Mouse (Mus musculus) cerebellum, adult 9-10 months (tissue): ENCODE results near the gene Fam173a.
"Not testable (repeated sequence)": the region's sequence is repeated elsewhere in the genome, so short reads cannot be mapped to it uniquely, and the experiment has no call there.

Source experiments
- DNase-seq: peaks from one replicate; pipeline ENCODE4 v3.0.0; 2022

Fam173a gene

GRCm38 (mm10) chr17:25828223-25828594 is 35.5 kb upstream of the Fam173a start:
- DNase-seq: no peak

- no peak for DNase-seq
Observed at GRCm38 (mm10) chr17:25827546-25828222, 35.0 kb upstream of the Fam173a start.

DNA sequence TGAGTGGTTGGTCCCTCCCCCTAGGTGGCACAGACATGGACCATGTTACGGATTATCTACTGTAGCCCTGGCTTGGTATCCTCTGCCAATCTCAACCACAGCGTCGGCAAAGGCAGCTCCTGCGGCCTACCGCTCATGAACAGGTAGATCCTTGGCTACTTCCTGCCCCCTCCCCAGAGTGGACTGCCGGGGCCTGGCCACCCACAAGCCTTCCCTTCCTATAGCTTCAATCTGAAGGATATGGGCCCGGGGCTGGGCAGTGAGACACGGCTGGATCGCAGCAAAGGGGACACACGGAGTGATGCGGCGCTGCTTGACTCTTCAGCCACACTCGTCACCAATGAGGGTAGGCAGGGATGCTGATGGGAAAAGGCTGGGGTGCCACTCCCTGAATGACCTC is 34.3 kb upstream of the Fam173a start:
- no peak for DNase-seq

DNA sequence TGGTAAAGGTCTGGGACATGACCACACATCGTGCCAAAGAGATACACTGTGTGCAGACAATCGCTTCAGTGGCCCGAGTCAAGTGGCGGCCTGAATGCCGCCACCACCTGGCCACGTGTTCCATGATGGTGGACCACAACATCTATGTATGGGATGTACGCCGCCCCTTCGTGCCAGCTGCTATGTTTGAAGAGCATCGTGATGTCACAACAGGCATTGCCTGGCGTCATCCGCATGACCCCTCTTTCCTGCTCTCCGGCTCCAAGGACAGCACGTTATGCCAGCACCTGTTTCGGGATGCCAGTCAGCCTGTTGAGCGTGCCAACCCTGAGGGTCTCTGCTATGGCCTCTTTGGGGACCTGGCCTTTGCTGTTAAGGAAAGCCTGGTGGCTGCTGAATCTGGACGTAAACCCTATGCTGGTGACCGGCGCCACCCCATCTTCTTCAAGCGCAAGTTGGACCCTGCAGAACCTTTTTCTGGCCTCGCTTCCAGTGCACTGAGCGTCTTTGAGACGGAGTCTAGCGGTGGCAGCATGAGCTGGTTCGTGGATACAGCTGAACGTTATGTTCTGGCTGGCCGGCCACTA is 33.4 kb upstream of the Fam173a start:
- no peak for DNase-seq

DNA sequence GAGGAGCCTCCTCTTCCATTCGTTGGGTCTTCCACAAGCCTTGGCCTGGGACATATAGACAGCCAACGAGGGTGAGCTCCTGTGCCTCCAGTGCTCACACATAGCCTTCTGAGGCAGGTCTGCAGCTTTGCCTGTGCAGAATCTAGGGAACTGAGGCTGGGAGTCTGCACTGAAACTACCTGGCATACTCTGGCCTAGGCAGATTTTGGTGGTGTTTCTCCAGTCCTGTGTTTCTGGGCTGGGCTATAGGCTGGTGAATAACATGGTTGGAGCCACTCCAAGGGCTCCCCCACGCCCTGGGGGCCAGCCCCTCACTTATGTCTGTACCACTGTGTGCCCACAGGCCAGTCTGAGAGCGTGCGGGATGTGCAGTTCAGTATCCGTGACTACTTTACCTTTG is 32.6 kb upstream of the Fam173a start:
- no peak for DNase-seq

DNA sequence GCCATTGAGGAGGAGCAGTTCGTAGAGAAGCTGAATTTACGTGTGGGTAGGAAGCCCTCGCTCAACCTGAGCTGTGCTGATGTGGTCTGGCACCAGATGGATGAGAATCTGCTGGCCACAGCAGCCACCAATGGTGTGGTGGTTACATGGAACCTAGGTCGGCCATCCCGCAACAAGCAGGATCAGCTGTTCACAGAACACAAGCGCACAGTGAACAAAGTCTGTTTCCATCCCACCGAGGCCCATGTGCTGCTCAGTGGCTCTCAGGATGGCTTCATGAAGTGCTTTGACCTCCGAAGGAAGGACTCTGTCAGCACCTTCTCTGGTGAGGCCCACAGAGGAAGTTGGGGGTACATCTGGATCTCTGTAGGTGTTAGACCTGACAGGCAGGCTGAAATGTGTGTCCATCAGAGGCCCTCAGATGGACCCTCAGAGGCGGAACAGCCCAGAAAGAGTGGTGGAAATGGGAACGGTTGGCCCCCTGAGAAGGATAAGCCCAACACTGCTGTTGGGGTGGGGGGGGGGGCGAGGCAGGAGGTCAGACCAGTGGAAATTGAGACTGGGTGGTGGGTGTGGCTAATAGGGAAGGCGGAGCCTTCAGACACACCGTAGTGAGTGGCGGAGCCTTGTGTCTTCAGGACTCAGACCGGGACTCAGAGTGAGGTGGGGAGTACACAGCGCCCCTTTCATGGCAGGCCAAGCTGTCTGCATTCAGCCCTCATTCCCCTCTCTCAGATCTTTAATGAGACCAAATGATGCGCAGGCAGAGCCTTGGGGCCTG is 31.9 kb upstream of the Fam173a start:
- DNase-seq: no peak

- peak; percentile 88 for DNase-seq
Observed at GRCm38 (mm10) chr17:25823452-25823851, 30.8 kb upstream of the Fam173a start, which contains the start of gene Wdr24. Gene Wdr24, plus strand, starts transcription at chr17:25823627.

DNA sequence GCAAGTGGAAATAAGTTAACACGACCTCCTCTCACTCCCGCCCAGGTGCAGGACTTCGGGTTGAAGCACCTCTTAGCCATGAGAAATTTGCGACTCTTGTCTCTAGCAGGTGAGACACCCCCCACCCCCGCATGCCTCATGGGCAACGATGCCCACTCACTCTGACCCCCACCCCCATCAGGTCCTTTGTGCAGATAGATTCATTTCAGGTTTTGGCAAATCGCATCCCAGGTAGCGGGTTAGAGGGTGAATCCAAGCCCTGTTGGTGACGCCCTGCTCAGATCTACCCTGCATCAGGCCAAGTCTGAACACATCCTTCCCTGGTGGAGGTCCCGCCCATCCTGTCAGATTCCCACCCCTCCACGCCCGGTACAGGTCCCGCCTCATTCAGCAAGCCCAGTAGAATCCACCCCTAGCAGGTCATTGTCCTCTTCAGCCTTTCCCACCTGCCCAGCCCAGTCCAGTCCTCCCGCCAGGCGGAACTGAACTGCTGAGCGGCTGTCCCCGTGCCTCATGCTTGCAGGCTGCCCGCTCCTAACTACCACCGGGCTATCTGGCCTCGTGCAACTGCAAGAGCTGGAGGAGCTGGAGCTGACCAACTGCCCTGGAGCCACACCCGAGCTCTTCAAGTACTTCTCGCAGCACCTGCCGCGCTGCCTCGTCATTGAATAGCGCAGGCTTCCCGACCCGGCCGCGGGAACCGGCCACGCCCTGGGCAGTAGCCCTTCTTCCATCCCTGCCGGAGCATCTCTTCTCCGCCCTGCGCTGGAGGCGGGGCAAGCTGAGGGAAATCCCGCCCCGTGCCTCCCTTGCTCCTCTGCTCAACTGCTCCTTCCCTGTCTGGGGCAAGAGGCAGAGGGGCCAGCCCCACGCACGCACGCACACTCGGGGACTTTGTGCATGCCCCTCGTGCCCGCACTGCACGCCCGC is 26.4 kb upstream of the Fam173a start:
- no peak for DNase-seq

DNA sequence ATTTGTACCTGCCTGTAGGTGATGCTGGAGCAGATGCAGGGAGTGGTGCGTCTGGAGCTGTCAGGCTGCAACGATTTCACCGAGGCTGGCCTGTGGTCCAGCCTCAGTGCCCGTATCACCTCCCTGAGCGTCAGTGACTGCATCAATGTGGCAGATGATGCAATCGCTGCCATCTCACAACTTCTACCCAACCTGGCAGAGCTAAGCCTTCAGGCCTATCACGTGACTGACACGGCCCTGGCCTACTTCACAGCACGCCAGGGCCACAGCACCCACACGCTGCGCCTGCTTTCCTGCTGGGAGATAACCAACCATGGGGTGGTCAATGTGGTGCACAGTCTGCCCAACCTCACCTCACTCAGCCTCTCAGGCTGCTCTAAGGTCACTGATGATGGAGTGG is 25.0 kb upstream of the Fam173a start:
- DNase-seq: no peak

DNA sequence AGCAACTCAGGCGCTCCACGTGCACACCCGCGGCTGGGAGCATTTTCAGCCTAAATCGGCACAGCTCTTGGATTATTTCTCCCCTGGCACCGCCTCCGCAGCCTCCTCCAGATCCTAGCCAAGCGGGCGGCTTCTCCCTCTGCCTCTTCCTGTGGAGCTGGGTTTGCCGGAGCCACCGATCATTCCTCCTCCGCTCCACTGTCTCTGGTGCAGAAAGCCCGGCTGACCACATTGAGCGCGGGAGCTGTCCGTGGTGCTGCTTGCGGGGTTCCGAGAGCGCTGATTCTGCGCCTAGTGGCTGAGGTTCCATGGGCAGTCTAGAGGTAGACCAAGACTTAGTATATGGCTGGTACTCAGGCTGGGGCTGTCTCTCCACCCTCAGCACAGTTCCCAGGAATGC is 20.8 kb upstream of the Fam173a start:
- DNase-seq: peak; percentile 68

DNA sequence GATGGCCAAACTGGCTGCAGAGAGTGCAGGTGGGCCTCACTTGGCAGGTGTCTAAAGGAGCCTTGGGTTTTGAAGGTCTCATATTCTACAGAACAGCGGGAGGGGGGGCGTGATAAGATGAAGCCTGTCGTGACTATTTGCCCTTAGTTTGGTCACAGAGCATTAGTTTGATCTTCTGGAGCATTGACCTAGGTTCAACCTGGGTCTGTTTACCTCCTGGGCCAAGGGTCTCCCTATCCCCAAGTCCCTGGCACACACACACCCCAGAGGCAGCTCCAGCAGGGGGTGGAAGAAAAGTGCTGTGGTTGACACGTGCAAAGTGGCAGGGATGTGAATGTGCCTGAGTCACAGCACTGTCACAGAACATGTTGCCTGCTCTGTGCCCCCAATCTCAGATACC is 18.2 kb upstream of the Fam173a start:
- DNase-seq: peak; percentile 63

DNA sequence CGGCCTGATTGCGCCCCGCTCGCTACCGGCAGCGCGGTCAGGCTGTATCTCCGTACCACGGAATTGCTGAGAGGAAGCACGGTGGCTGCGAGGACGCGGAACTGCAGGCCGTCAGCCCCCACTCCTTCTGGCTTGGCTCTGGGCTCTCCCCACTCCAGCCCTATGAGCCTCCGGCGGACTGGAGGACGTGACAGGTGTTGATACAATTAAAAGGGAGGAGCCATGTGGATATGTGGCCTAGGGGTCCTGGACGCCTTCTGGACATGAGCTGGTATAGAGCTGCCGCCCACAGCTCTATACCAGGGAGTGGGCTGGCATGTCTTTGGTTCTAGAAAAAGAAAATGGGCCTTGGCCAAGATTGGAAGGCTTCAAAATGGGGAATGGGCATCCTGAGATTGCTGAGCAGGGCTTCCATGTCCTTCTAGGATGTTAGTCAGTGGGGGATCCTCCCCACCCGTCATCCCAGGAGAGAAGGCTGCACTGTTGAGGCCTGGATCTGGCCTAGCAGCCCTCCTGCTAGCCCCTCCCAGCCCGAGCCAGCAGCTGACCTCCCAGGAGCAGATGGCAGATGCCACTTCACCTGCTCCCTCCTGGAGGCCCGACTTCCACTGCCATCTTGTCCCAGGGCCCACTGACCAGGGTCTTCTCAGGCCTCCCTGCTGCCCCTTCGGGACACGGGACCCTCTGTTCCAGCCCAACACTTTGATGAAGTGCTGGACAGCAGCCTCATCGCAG is 17.1 kb upstream of the Fam173a start:
- DNase-seq: peak; percentile 86

DNA sequence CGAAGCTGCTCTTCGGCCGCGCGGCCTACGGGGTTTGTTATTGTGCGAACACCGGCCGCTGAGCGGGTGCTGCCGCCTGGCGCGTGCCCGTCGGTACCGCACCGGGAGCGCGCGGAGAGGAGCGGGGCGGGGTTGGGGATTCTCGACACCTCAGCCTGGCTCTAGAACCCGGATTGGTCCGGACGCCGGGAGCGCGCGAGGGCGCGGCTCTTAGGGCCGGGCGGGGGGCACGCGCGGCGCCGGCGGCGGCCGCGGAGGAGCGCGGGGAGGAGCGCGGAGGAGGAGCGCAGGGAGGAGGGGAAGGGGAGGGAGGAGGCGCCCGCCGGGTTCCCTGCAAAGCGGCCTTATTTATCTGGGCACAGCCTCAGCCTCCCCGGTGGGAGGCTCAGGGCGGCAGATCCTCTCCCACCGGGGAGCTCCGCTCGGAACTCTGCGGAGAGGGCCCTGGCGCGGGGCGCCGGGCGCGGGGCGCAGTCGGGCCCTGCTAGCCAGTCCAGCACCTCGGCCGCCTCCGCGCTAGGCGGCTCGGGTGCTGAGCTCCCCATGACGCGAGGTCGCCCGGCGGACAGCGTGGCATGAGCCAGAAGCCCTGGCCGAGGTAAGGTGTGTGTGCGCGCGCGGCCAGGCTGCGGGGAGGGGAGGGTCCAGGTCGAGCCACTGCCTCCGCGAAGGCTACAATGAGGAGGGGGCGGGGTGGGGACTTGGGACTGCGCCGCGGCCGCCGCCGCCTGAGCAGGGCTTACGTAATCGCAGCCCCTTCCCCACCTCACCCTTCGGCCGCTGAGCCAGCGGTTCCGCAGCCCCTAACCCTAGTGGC is 16.3 kb upstream of the Fam173a start, which contains the start of gene Fbxl16:
Fbxl16 (plus strand) TSS at position 297 of the 817 bp plus-strand sequence.
- DNase-seq: peak; percentile 96

DNA sequence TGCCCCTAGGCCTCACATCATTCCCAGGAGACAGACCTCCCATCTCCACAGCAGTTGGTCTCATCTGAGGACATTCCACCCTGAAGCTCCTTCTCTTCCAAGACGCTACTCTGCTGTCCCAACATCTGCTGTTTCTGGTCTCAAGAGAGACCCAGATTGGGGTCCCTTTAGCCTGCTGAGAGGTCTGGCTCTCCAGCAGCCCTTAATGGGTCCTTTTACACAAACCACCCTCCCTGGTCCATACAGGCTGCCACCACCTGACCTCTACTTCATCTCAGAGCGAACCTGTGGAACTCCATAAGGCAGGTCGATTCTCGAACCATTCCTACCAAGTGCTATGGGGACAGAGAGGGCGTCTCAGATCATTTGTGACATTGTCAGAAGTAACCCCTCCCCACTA is 15.3 kb upstream of the Fam173a start:
- peak; percentile 65 for DNase-seq

GRCm38 (mm10) chr17:25807452-25807851 is 14.8 kb upstream of the Fam173a start:
- DNase-seq: not testable (repeated sequence)

DNA sequence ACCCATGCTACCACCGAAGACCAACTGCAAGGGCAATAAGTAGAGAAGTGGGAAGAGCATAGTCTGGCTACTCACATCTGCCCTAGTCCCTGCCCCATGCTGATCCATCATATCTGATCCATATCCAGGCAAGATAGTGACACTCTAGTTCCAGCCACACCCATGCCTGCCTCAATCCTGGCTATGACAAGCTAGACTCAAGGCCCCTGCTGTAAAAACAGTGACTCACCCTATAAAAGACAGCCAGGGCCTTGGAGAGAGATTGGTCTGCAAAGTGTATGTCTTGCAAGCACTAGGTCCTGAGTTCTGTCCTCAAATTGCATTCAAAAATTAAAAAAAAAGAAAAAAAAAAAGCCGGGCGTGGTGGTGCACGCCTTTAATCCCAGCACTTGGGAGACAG is 13.8 kb upstream of the Fam173a start:
- DNase-seq: no peak

GRCm38 (mm10) chr17:25802825-25803517 is 10.3 kb upstream of the Fam173a start:
- no peak for DNase-seq

DNA sequence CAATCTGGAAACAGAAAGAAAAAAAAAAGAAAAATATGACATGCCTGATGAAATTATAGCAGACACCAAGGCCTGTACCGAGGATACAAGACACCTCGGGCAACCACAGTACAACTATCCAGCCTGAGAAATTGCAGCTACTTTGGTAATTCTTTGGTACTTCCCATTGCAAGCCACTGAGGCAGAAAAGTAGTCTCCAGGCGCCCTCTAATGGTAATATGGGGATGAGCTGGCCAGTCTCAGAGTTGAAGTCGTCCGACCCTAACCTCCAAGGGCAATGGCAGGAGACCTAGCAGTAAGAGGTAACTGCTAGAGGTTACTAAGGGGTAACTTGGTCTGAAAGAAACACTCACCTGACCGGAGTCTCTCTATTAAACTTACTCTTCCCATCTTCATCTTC is 8.3 kb upstream of the Fam173a start:
- DNase-seq: peak; percentile 86

DNA sequence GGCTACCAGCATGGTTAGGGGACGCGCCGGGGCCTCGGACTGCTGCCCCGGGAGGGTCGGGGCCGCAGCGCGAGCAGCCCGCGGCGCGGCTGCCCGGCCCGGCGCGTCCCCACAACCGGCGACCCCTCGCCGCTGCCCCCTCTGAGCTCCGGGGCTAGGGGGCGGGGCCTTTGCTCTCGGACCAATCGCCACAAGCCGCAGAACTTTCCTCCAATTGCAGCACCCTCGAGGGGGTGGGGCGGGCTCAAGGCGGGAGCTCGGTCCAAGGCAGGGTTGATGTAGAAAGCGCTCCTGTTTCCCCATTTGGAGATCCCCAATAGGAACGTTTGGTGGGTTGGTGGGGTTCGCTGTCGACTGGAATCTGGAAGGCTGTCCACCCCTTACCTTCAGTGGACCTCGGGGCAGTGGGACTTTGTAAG is 4.3 kb upstream of the Fam173a start, which contains the start of gene Metrn:
Metrn (minus strand) TSS at position 186 of the 419 bp plus-strand sequence.
- DNase-seq: no peak

DNA sequence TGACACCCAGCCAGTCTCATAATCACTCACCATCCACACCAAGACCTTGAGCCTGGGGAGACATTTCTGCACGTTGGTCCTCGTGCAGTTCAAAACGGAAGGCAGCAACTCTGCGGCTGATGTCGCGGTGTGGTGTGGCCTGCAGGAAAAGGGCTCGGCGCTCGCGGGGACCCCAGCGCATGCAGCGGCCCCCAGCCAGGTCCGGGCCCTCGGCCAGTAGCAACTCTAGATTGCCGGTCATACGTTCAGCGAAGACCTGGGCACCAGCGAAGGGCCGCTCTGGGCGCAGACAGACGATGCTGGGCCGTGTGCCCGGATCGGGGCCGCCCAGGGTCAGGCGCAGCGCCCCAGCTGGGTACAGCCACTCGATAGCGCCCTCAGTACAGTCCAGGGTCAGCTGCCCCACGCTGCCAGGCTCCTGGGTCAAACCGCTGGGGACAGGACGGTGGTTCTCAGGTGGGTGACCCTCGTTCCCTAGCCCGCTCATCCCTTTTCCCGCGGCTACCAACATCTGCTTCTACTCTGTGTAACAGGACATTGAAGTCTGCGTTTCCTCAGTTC is 3.6 kb upstream of the Fam173a start:
- DNase-seq: no peak
